ENCODE assay signal across 8 mouse cellular contexts in genomic region chr1:36634940-36635339, GRCm38 (mm10). TPM values are rescaled to one million over a fixed set of nuclear protein-coding genes. Genes with fewer than 3 reads are reported as not detected.
DNase-seq lines count a peak whose midpoint lies in the region; ATAC-seq lines count a peak whose summit lies in the region.

No protein-coding gene starts in this region.

- no peak overlapping the region for H3K9ac ChIP-seq in hindbrain, embryonic 13.5 days

- 0 out of 2 replicates have a peak, but pooled peaks cover 4% of the 10 kb centered on the region for H3K27me3 ChIP-seq in hindbrain, embryonic 13.5 days

- peaks cover 16% of the 10 kb centered on the region for H3K4me1 ChIP-seq in hindbrain, embryonic 13.5 days (replicated peaks)

- DNase-seq in MN1 (ENCODE audit: low spot score), result peak; percentile 84
- DNase-seq in cerebellum, adult 8-10 months, result peak; percentile 47
- DNase-seq in frontal cortex, postnatal 25 days (ENCODE audit: low spot score in 2 of 2), result peak; percentile 30 to 56
- peak; percentile 54 to 62 for DNase-seq in layer of hippocampus, postnatal 25 days (ENCODE audit: extremely low spot score in 1 of 2, low spot score in 1 of 2)
- DNase-seq in lung, postnatal 4 days, result peak; percentile 77 to 78
- peak; percentile 60 to 71 for DNase-seq in right cerebral cortex, adult 2 months (ENCODE audit: low spot score in 2 of 2)
- peak; percentile 59 for DNase-seq in urinary bladder, postnatal 25 days (ENCODE audit: low spot score)

- WGBS in hindbrain, embryonic 13.5 days, result 15% methylated on average over 5 of the region's 5 CpGs

- H3K36me3 ChIP-seq in hindbrain, embryonic 13.5 days, result no peaks in the 10 kb centered on the region

- no peak overlapping the region for H3K4me3 ChIP-seq in hindbrain, embryonic 13.5 days

- ATAC-seq in hindbrain, embryonic 13.5 days (ENCODE audit: low FRiP score), result peak; percentile 63

- no peak overlapping the region for H3K27ac ChIP-seq in hindbrain, embryonic 13.5 days

- H3K4me2 ChIP-seq in hindbrain, embryonic 13.5 days, result no peak overlapping the region

- H3K9me3 ChIP-seq in hindbrain, embryonic 13.5 days, result no peaks in the 10 kb centered on the region

RNA-seq across cellular contexts. Expression of gene Fam178b, which starts 48.0 kb away (rescaled TPM):
- 0.27 and 0.32 TPM in 2 replicates for polyA plus RNA-seq in hindbrain, embryonic 13.5 days (2015; fragmentation: Nextera tagmentation; extraction: Ambion mirVana)
- under 1 TPM in 1 of 2 experiments, not detected in 1; 0.34 TPM for total RNA-seq in layer of hippocampus, postnatal 25 days (2021)

RNA-seq across cellular contexts. Expression of gene Cox5b, which starts 56.3 kb away (rescaled TPM):
- 619 and 648 TPM in 2 replicates for polyA plus RNA-seq in hindbrain, embryonic 13.5 days (2015; fragmentation: Nextera tagmentation; extraction: Ambion mirVana)
- 100 to 1,000 TPM; 725 to 736 TPM for total RNA-seq in layer of hippocampus, postnatal 25 days (2021)
